Mouse (Mus musculus) cortical plate, adult 2 months (tissue): Measurements from ENCODE around the gene Cux2. TPM values are rescaled to one million over a fixed set of nuclear protein-coding genes. Genes with fewer than 3 reads are reported as not detected.

Experiments
- H3K27ac ChIP-seq: fragments of 200-500 bp; 2 replicates; pipeline ENCODE4 v1.5.1; 2012; ENCODE audit warnings: low read length, control low read depth, inconsistent platforms; ENCODE audit not compliant: insufficient read depth
- H3K4me1 ChIP-seq: fragments of 200-500 bp; 2 replicates; pipeline ENCODE4 v1.6.1; 2011; ENCODE audit warnings: low read length; ENCODE audit not compliant: control insufficient read depth, insufficient read depth
- H3K4me3 ChIP-seq: fragments of 200-500 bp; 2 replicates; pipeline ENCODE4 v1.5.1; 2011; ENCODE audit warnings: mild to moderate bottlenecking, low read length, control low read depth; ENCODE audit not compliant: insufficient read depth
- CTCF ChIP-seq: fragments of 200-500 bp; IDR thresholded peaks from 2 replicates; pipeline ENCODE4 v1.5.1; 2011; ENCODE audit warnings: mild to moderate bottlenecking, control low read depth, low read length; ENCODE audit not compliant: insufficient read depth; ENCODE audit errors: extremely low read depth
- POLR2A ChIP-seq: fragments of 200-500 bp; IDR thresholded peaks from 2 replicates; pipeline ENCODE4 v1.6.1; 2011; ENCODE audit warnings: mild to moderate bottlenecking, low read length, control low read depth; ENCODE audit not compliant: insufficient read depth; ENCODE audit errors: extremely low read depth
- polyA plus RNA-seq: library from polyadenylated mRNA; depleted of rRNA; stranded (reverse); fragments of >200 nt; gene quantifications from 2 replicates; pipeline ENCODE4 v1.2.3, GENCODE M21; 2012

Gene Cux2
- polyA plus RNA-seq, 1 experiment = 109 TPM

- Histone ChIP-seq H3K4me3 (no peak overlapping the region), H3K4me1 (peaks cover 3% of the 10 kb centered on the region), H3K27ac (no peak overlapping the region)
- TF ChIP-seq POLR2A = no peak
- TF ChIP-seq CTCF = no peak
Observed at GRCm38 (mm10) chr5:121919216-121919615, 130.7 kb downstream of the Cux2 start.

- no peak overlapping the region for H3K27ac ChIP-seq
- no peak overlapping the region for H3K4me3 ChIP-seq
- TF ChIP-seq POLR2A = no peak
- TF ChIP-seq CTCF = no peak
- no peaks in the 10 kb centered on the region; the same call in 1 of the 2 replicates for H3K4me1 ChIP-seq
Observed at GRCm38 (mm10) chr5:121916813-121917212, 133.1 kb downstream of the Cux2 start.

- H3K4me3 ChIP-seq = no peak overlapping the region
- TF ChIP-seq POLR2A = no peak
- H3K27ac ChIP-seq = no peak overlapping the region
Observed at GRCm38 (mm10) chr5:121913999-121914398, 135.9 kb downstream of the Cux2 start.

GRCm38 (mm10) chr5:121909226-121909985, 140.5 kb downstream of the Cux2 start:
- TF ChIP-seq CTCF (no peak), POLR2A (no peak)
- no peak overlapping the region for H3K4me3 ChIP-seq
- H3K27ac ChIP-seq = no peak overlapping the region; the same call in 1 of the 2 replicates
- peaks cover 1% of the 10 kb centered on the region; the same call in 1 of the 2 replicates for H3K4me1 ChIP-seq

More at GRCm38 (mm10) chr5:121913999-121914398, 135.9 kb downstream of the Cux2 start:
- H3K4me1 ChIP-seq = no peaks in the 10 kb centered on the region; the same call in 1 of the 2 replicates

GRCm38 (mm10) chr5:121905671-121906070, 144.2 kb downstream of the Cux2 start:
- no peak overlapping the region for H3K27ac ChIP-seq
- no peak for TF ChIP-seq CTCF
- TF ChIP-seq POLR2A = no peak
- H3K4me3 ChIP-seq = no peak overlapping the region
- peaks cover 3% of the 10 kb centered on the region for H3K4me1 ChIP-seq

- Histone ChIP-seq H3K27ac (peak overlapping the region; percentile 59; the same call in 1 of the 2 replicates), H3K4me3 (no peak overlapping the region), H3K4me1 (peaks cover 3% of the 10 kb centered on the region)
- no peak for TF ChIP-seq CTCF
Observed at GRCm38 (mm10) chr5:121904799-121905198, 145.1 kb downstream of the Cux2 start.

- Histone ChIP-seq H3K4me3 (no peak overlapping the region), H3K4me1 (peaks cover 3% of the 10 kb centered on the region), H3K27ac (no peak overlapping the region)
- no peak for TF ChIP-seq POLR2A
Observed at GRCm38 (mm10) chr5:121902809-121903745, 146.8 kb downstream of the Cux2 start.

- Histone ChIP-seq H3K4me3 (no peak overlapping the region), H3K27ac (peak overlapping the region; percentile 7; the same call in 1 of the 2 replicates), H3K4me1 (peaks cover 4% of the 10 kb centered on the region)
- TF ChIP-seq POLR2A = no peak
- no peak for TF ChIP-seq CTCF
Observed at GRCm38 (mm10) chr5:121895117-121895756, 154.7 kb downstream of the Cux2 start.

GRCm38 (mm10) chr5:121894647-121895046, 155.3 kb downstream of the Cux2 start:
- TF ChIP-seq CTCF (no peak), POLR2A (no peak)
- no peak overlapping the region for H3K27ac ChIP-seq
- peaks cover 4% of the 10 kb centered on the region for H3K4me1 ChIP-seq
- no peak overlapping the region for H3K4me3 ChIP-seq
